Mouse (Mus musculus): Measurements from ENCODE around the gene Akt1. TPM values are rescaled to one million over a fixed set of nuclear protein-coding genes. Genes with fewer than 3 reads are reported as not detected.

The Akt1 gene
- polyA plus RNA-seq, 1 experiment from 2014 or later: 58.7 TPM

DNA sequence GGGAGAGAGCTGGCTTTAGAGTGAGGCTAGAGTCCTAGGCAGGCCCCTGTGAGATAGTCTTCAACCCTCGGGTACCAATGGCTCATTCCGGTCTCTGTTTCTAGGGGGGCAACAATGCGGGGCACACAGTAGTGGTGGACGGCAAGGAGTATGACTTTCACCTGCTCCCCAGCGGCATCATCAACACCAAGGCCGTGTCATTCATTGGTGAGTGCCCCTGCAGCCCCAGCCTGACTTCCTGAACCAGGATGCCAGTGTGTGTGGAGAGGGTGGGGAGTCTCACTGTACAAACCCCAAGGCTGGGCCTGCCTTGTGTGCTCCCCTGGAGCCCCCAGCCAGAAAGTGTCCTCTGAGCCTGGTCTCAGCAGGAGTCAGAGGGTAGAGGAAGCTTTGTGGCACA, 46.5 kb downstream of the Akt1 start:
- ATAC-seq: no peak
- Histone ChIP-seq H3K36me3 (ENCODE audit: control insufficient read depth, insufficient read depth, low read length) (no peaks in the 10 kb centered on the region), H3K27ac (ENCODE audit: low read length) (no peak overlapping the region), H3K4me1 (ENCODE audit: control insufficient read depth, insufficient read depth, low read length) (peaks cover 6% of the 10 kb centered on the region; the same call in 1 of the 2 replicates), H3K27me3 (ENCODE audit: control insufficient read depth, insufficient read depth, low read depth, low read length) (no peaks in the 10 kb centered on the region), H3K4me2 (ENCODE audit: low read length) (no peak overlapping the region), H3K9me3 (replicated peaks; ENCODE audit: control insufficient read depth, low read length, poor library complexity, severe bottlenecking) (no peaks in the 10 kb centered on the region), H3K9ac (ENCODE audit: low read depth, low read length) (no peak overlapping the region), H3K4me3 (ENCODE audit: low read depth, low read length) (no peak overlapping the region)
- WGBS: 88% methylated on average over 6 of the region's 6 CpGs

- Histone ChIP-seq H3K9ac (ENCODE audit: low read depth, low read length) (no peak overlapping the region), H3K4me3 (ENCODE audit: low read depth, low read length) (no peak overlapping the region), H3K27me3 (ENCODE audit: control insufficient read depth, insufficient read depth, low read depth, low read length) (no peaks in the 10 kb centered on the region), H3K4me1 (ENCODE audit: control insufficient read depth, insufficient read depth, low read length) (peaks cover 6% of the 10 kb centered on the region; the same call in 1 of the 2 replicates), H3K27ac (ENCODE audit: low read length) (no peak overlapping the region), H3K9me3 (replicated peaks; ENCODE audit: control insufficient read depth, low read length, poor library complexity, severe bottlenecking) (no peaks in the 10 kb centered on the region), H3K36me3 (ENCODE audit: control insufficient read depth, insufficient read depth, low read length) (no peaks in the 10 kb centered on the region), H3K4me2 (ENCODE audit: low read length) (no peak overlapping the region)
- WGBS: 65% methylated on average over 7 of the region's 7 CpGs
- ATAC-seq: no peak
These were observed 47.4 kb downstream of the Akt1 start for GRCm38 (mm10) chr12:112627097-112627881.

GRCm38 (mm10) chr12:112626455-112626854, 48.2 kb downstream of the Akt1 start:
- Histone ChIP-seq H3K27ac (ENCODE audit: low read length) (no peak overlapping the region), H3K4me2 (ENCODE audit: low read length) (no peak overlapping the region), H3K9ac (ENCODE audit: low read depth, low read length) (no peak overlapping the region), H3K27me3 (ENCODE audit: control insufficient read depth, insufficient read depth, low read depth, low read length) (no peaks in the 10 kb centered on the region), H3K9me3 (replicated peaks; ENCODE audit: control insufficient read depth, low read length, poor library complexity, severe bottlenecking) (no peaks in the 10 kb centered on the region), H3K4me3 (ENCODE audit: low read depth, low read length) (no peak overlapping the region), H3K36me3 (ENCODE audit: control insufficient read depth, insufficient read depth, low read length) (no peaks in the 10 kb centered on the region), H3K4me1 (ENCODE audit: control insufficient read depth, insufficient read depth, low read length) (peaks cover 6% of the 10 kb centered on the region; the same call in 1 of the 2 replicates)
- ATAC-seq: no peak
- WGBS: 86% methylated on average over 6 of the region's 6 CpGs

- WGBS: 90% methylated on average over 4 of the region's 4 CpGs
- H3K4me1 ChIP-seq (ENCODE audit: control insufficient read depth, insufficient read depth, low read length): peaks cover 7% of the 10 kb centered on the region; the same call in 1 of the 2 replicates
- H3K27me3 ChIP-seq (ENCODE audit: control insufficient read depth, insufficient read depth, low read depth, low read length): 0 out of 2 replicates have a peak, but pooled peaks cover 2% of the 10 kb centered on the region
- H3K4me3 ChIP-seq (ENCODE audit: low read depth, low read length): no peak overlapping the region
- H3K36me3 ChIP-seq (ENCODE audit: control insufficient read depth, insufficient read depth, low read length): no peaks in the 10 kb centered on the region
- H3K27ac ChIP-seq (ENCODE audit: low read length): no peak overlapping the region
- ATAC-seq: no peak
- H3K9ac ChIP-seq (ENCODE audit: low read depth, low read length): no peak overlapping the region
- no peaks in the 10 kb centered on the region for H3K9me3 ChIP-seq (replicated peaks; ENCODE audit: control insufficient read depth, low read length, poor library complexity, severe bottlenecking)
- no peak overlapping the region for H3K4me2 ChIP-seq (ENCODE audit: low read length)
These were observed 49.0 kb downstream of the Akt1 start for GRCm38 (mm10) chr12:112625700-112626099.

GRCm38 (mm10) chr12:112623742-112624141, 50.9 kb downstream of the Akt1 start:
- Histone ChIP-seq H3K27ac (ENCODE audit: low read length) (no peak overlapping the region), H3K4me3 (ENCODE audit: low read depth, low read length) (no peak overlapping the region), H3K4me2 (ENCODE audit: low read length) (no peak overlapping the region), H3K36me3 (ENCODE audit: control insufficient read depth, insufficient read depth, low read length) (no peaks in the 10 kb centered on the region), H3K4me1 (ENCODE audit: control insufficient read depth, insufficient read depth, low read length) (peaks cover 9% of the 10 kb centered on the region; the same call in 1 of the 2 replicates), H3K9ac (ENCODE audit: low read depth, low read length) (no peak overlapping the region), H3K27me3 (ENCODE audit: control insufficient read depth, insufficient read depth, low read depth, low read length) (peaks cover 9% of the 10 kb centered on the region), H3K9me3 (replicated peaks; ENCODE audit: control insufficient read depth, low read length, poor library complexity, severe bottlenecking) (no peaks in the 10 kb centered on the region)
- ATAC-seq: no peak
- WGBS: 14% methylated on average over 2 of the region's 2 CpGs

DNA sequence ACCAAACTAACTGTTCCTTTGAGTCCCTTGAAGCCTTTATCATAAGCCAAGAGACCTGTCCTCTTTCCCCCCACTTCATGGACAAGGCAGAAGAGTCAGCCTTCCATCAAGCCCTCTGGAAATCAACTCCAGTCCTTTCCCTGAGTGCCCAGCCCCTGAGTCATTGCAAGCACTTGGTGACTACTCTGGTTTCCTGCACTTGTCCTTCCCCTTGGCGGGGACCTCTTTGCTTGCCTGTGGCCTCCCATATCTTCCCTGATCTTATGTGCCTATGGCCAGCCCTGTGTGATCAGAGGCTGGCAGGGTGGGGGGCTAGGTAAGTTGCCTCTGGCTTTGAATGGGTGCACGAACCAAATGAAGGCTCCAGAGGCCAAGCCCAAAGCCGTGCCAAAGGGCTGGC, 52.8 kb downstream of the Akt1 start:
- H3K4me2 ChIP-seq (ENCODE audit: low read length): no peak overlapping the region
- no peaks in the 10 kb centered on the region for H3K36me3 ChIP-seq (ENCODE audit: control insufficient read depth, insufficient read depth, low read length)
- no peaks in the 10 kb centered on the region for H3K9me3 ChIP-seq (replicated peaks; ENCODE audit: control insufficient read depth, low read length, poor library complexity, severe bottlenecking)
- ATAC-seq: no peak
- no peak overlapping the region for H3K9ac ChIP-seq (ENCODE audit: low read depth, low read length)
- H3K4me3 ChIP-seq (ENCODE audit: low read depth, low read length): no peak overlapping the region
- H3K27me3 ChIP-seq (ENCODE audit: control insufficient read depth, insufficient read depth, low read depth, low read length): peaks cover 11% of the 10 kb centered on the region
- H3K4me1 ChIP-seq (ENCODE audit: control insufficient read depth, insufficient read depth, low read length): peaks cover 9% of the 10 kb centered on the region; the same call in 1 of the 2 replicates
- H3K27ac ChIP-seq (ENCODE audit: low read length): no peak overlapping the region
- 91% methylated on average over 3 of the region's 3 CpGs for WGBS

DNA sequence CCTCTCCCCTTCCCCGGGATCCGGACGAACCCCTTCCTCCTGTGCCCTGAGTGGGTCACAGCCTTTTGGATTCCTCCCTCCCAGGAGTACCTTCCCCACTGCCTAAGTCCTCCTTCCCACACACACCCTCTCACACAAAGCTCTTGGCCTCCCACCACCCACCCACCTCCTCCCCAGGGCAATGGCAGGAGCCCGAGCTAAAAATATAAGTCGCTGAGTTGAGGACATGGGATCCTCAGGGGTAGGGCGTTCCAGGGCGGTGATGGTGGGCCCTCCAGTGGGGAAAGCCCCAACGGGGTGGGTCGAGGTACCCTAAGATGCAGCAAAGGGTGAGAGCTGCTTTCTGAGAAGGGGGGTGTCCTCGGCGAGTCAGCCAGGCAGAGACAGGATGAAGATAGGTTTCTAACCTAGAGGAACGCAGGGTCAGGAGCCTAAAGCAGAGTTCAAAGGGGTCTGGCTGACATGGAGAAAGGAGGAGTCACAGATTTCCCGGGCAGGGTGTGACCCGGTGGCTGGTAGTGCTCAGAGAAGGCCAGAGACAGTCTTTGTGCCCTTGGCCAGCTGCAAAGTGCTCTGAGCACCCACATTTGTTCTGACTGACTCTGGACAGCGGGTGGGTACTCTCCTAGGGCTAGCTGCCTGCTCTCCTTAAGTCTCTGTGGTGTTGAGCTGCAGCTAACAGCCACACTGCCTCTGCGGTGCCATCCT, 54.2 kb downstream of the Akt1 start:
- Histone ChIP-seq H3K9ac (ENCODE audit: low read depth, low read length) (peak overlapping the region; percentile 65), H3K27me3 (ENCODE audit: control insufficient read depth, insufficient read depth, low read depth, low read length) (peaks cover 11% of the 10 kb centered on the region), H3K36me3 (ENCODE audit: control insufficient read depth, insufficient read depth, low read length) (no peaks in the 10 kb centered on the region), H3K4me3 (ENCODE audit: low read depth, low read length) (peak overlapping the region; percentile 55), H3K4me1 (ENCODE audit: control insufficient read depth, insufficient read depth, low read length) (peaks cover 9% of the 10 kb centered on the region; the same call in 1 of the 2 replicates), H3K9me3 (replicated peaks; ENCODE audit: control insufficient read depth, low read length, poor library complexity, severe bottlenecking) (no peaks in the 10 kb centered on the region), H3K4me2 (ENCODE audit: low read length) (peak overlapping the region; percentile 87), H3K27ac (ENCODE audit: low read length) (no peak overlapping the region)
- ATAC-seq: 0 out of 2 replicates have a peak, but pooled peaks have one; percentile 9
- 15% methylated on average over 16 of the region's 16 CpGs for WGBS

DNA sequence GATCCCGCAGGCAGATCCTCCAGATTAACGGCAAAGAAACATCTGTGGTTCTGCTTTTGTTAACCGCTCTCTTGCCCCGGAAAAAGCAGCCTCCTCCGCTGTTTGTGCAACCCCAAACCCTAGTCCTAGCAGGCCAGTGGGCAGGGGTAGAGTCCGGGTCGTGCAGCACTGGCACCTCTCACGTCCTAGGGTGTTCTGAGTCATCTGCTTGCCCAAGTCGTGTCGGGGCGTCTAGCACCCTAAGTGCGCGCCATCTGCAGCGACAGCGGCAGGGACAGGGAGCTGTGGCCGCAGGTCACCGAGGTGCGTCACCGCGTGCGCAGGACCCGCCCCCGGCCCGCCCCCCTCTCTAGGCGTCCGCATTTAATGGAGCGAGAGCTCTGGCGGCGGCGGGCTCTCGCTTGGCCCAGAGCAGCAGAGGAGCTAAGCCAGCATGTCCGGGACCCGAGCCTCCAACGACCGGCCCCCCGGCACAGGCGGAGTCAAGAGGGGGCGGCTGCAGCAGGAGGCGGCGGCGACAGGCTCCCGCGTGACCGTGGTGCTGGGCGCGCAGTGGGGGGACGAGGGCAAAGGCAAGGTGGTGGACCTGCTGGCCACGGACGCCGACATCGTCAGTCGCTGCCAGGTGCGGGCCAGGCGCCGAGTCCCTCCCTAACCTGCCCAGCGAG, 54.9 kb downstream of the Akt1 start, which contains the start of gene Adssl1:
TSS of gene Adssl1 (plus strand) at position 360 of the 668 bp plus-strand sequence.
- H3K36me3 ChIP-seq (ENCODE audit: control insufficient read depth, insufficient read depth, low read length): no peaks in the 10 kb centered on the region
- WGBS: under 1% methylated on average over 52 of the region's 56 CpGs
- H3K27ac ChIP-seq (ENCODE audit: low read length): no peak within 1 kb of the TSS
- peak; percentile 74 for ATAC-seq
- peaks cover 9% of the 10 kb centered on the region; the same call in 1 of the 2 replicates for H3K4me1 ChIP-seq (ENCODE audit: control insufficient read depth, insufficient read depth, low read length)
- peak within 1 kb of the TSS; percentile 65 for H3K9ac ChIP-seq (ENCODE audit: low read depth, low read length)
- H3K4me2 ChIP-seq (ENCODE audit: low read length): peak within 1 kb of the TSS; percentile 87
- peak within 1 kb of the TSS; percentile 55 for H3K4me3 ChIP-seq (ENCODE audit: low read depth, low read length)
- no peaks in the 10 kb centered on the region for H3K9me3 ChIP-seq (replicated peaks; ENCODE audit: control insufficient read depth, low read length, poor library complexity, severe bottlenecking)
- H3K27me3 ChIP-seq (ENCODE audit: control insufficient read depth, insufficient read depth, low read depth, low read length): peaks cover 11% of the 10 kb centered on the region

Measured in midbrain, embryonic 16.5 days (tissue).